Mouse (Mus musculus) thymus, postnatal 4 days (tissue): ENCODE measurements around the gene Trp73.

Source experiments
- DNase-seq: peaks from one replicate; pipeline ENCODE4 v3.0.0; 2021

The Trp73 gene

GRCm38 (mm10) chr4:154103386-154103785 lies 36.6 kb downstream of the Trp73 start:
- no peak for DNase-seq

GRCm38 (mm10) chr4:154099361-154099760 lies 40.6 kb downstream of the Trp73 start:
- DNase-seq, result no peak

GRCm38 (mm10) chr4:154096111-154096510 lies 43.9 kb downstream of the Trp73 start:
- DNase-seq, result no peak

- peak; percentile 64 for DNase-seq
Measured at GRCm38 (mm10) chr4:154093210-154093609, 46.8 kb downstream of the Trp73 start.

- no peak for DNase-seq
Measured at GRCm38 (mm10) chr4:154091356-154091755, 48.7 kb downstream of the Trp73 start.

- peak; percentile 50 for DNase-seq
Measured at GRCm38 (mm10) chr4:154089205-154089604, 50.8 kb downstream of the Trp73 start.

GRCm38 (mm10) chr4:154086436-154086835 lies 53.6 kb downstream of the Trp73 start:
- DNase-seq, result no peak

GRCm38 (mm10) chr4:154085856-154086255 lies 54.2 kb downstream of the Trp73 start:
- DNase-seq, result no peak

GRCm38 (mm10) chr4:154081974-154082373 lies 58.0 kb downstream of the Trp73 start:
- no peak for DNase-seq

- DNase-seq, result no peak
Measured at GRCm38 (mm10) chr4:154081021-154081420, 59.0 kb downstream of the Trp73 start.

GRCm38 (mm10) chr4:154080211-154080610 lies 59.8 kb downstream of the Trp73 start:
- DNase-seq, result no peak

GRCm38 (mm10) chr4:154071941-154072340 lies 68.1 kb downstream of the Trp73 start:
- no peak for DNase-seq

- no peak for DNase-seq
Measured at GRCm38 (mm10) chr4:154071521-154071920, 68.5 kb downstream of the Trp73 start.

- peak; percentile 18 for DNase-seq
Measured at GRCm38 (mm10) chr4:154070896-154071295, 69.1 kb downstream of the Trp73 start.

- peak; percentile 16 for DNase-seq
Measured at GRCm38 (mm10) chr4:154064827-154065773, 74.9 kb downstream of the Trp73 start.

- DNase-seq, result no peak
Measured at GRCm38 (mm10) chr4:154057696-154058095, 82.3 kb downstream of the Trp73 start.

- DNase-seq, result no peak
Measured at GRCm38 (mm10) chr4:154056661-154057060, 83.3 kb downstream of the Trp73 start.

GRCm38 (mm10) chr4:154056046-154056445 lies 84.0 kb downstream of the Trp73 start:
- no peak for DNase-seq

- DNase-seq, result no peak
Measured at GRCm38 (mm10) chr4:154055482-154055881, 84.5 kb downstream of the Trp73 start.

- DNase-seq, result no peak
Measured at GRCm38 (mm10) chr4:154053065-154053464, 86.9 kb downstream of the Trp73 start.

GRCm38 (mm10) chr4:154051401-154051800 lies 88.6 kb downstream of the Trp73 start:
- DNase-seq, result no peak

- no peak for DNase-seq
Measured at GRCm38 (mm10) chr4:154045837-154046236, 94.2 kb downstream of the Trp73 start.

GRCm38 (mm10) chr4:154042577-154042976 lies 97.4 kb downstream of the Trp73 start, which contains the start of gene Ccdc27:
Gene Ccdc27, minus strand, starts transcription at chr4:154042677.
- no peak for DNase-seq

- DNase-seq, result no peak
Measured at GRCm38 (mm10) chr4:154037123-154037522, 102.9 kb downstream of the Trp73 start.
